Mouse (Mus musculus): ENCODE results near the gene Myl12a. TPM values are rescaled to one million over a fixed set of nuclear protein-coding genes. Genes with fewer than 3 reads are reported as not detected.
A peak's percentile ranks its signal among the peaks of the same experiment; 100 is the strongest.

The Myl12a gene
- polyA plus RNA-seq, 1 experiment from 2014 or later, result 586 TPM

DNA sequence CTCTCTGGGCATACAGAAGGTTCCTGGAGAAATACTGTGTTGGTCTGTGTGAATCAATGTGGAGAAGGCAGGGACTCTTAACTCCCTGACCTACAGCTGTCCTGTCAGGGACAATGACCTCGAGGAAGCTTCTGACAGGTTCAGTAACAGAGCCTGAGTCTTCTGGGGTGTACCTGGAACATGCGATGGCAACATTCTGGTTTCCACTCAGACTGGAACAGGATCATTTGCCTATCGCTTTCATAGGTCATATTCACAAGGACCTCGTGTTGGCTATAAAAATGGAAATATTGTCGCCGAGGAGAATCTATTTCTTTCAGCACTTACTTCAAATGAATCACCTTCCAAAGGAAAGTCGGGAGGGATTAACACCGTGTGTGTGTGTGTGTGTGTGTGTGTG is 23.2 kb upstream of the Myl12a start:
- no peaks in the 10 kb centered on the region for H3K9me3 ChIP-seq
- 79% methylated on average over 8 of the region's 8 CpGs for WGBS

DNA sequence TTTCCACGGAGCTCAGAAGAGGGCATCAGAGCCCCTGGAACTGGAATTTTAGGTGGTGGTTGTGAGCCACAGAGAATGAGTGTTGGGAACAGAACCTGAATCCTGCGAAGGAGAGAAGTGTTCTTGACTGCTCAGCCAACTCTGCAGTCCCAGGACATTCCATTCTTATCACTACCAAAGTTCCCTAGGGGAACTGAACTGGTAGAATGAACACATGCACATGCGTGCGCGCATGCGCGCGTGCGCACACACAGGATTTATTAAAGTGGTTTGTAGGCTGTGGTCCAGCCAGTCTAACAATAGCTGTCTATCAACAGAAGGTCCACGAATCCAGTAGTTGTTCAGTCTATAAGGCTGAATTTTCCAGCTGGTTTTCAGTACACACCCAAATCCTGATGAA is 21.4 kb upstream of the Myl12a start:
- Histone ChIP-seq H3K27me3 (no peaks in the 10 kb centered on the region), H3K27ac (no peak overlapping the region), H3K9ac (replicated peaks) (no peak overlapping the region), H3K4me3 (replicated peaks) (no peak overlapping the region), H3K9me3 (no peaks in the 10 kb centered on the region), H3K4me2 (no peak overlapping the region), H3K4me1 (replicated peaks) (peaks cover 16% of the 10 kb centered on the region), H3K36me3 (no peaks in the 10 kb centered on the region)
- WGBS, result 91% methylated on average over 10 of the region's 10 CpGs
- no peak for ATAC-seq (ENCODE audit: insufficient number of reproducible peaks, insufficient read depth, low FRiP score, low TSS enrichment, low read depth)

More for the DNA sequence above, 23.2 kb upstream of the Myl12a start:
- H3K9ac ChIP-seq (replicated peaks), result no peak overlapping the region
- H3K36me3 ChIP-seq, result no peaks in the 10 kb centered on the region
- peaks cover 5% of the 10 kb centered on the region for H3K4me1 ChIP-seq (replicated peaks)
- no peaks in the 10 kb centered on the region for H3K27me3 ChIP-seq
- no peak for ATAC-seq (ENCODE audit: insufficient number of reproducible peaks, insufficient read depth, low FRiP score, low TSS enrichment, low read depth)
- H3K4me2 ChIP-seq, result no peak overlapping the region
- H3K4me3 ChIP-seq (replicated peaks), result no peak overlapping the region
- H3K27ac ChIP-seq, result no peak overlapping the region

GRCm38 (mm10) chr17:71022841-71023240 is 20.2 kb upstream of the Myl12a start:
- 89% methylated on average over 13 of the region's 13 CpGs for WGBS
- H3K36me3 ChIP-seq, result no peaks in the 10 kb centered on the region
- no peak overlapping the region for H3K27ac ChIP-seq
- H3K27me3 ChIP-seq, result no peaks in the 10 kb centered on the region
- no peak overlapping the region for H3K4me3 ChIP-seq (replicated peaks)
- ATAC-seq (ENCODE audit: insufficient number of reproducible peaks, insufficient read depth, low FRiP score, low TSS enrichment, low read depth), result no peak
- peaks cover 22% of the 10 kb centered on the region for H3K4me1 ChIP-seq (replicated peaks)
- no peak overlapping the region for H3K4me2 ChIP-seq
- no peak overlapping the region for H3K9ac ChIP-seq (replicated peaks)
- H3K9me3 ChIP-seq, result no peaks in the 10 kb centered on the region

- H3K27me3 ChIP-seq, result no peaks in the 10 kb centered on the region
- H3K4me3 ChIP-seq (replicated peaks), result no peak overlapping the region
- H3K27ac ChIP-seq, result peak overlapping the region; percentile 75; the same call in 1 of the 2 replicates
- no peaks in the 10 kb centered on the region for H3K36me3 ChIP-seq
- peak overlapping the region; percentile 26; the same call in 1 of the 2 replicates for H3K4me2 ChIP-seq
- 46% methylated on average over 9 of the region's 9 CpGs for WGBS
- ATAC-seq (ENCODE audit: insufficient number of reproducible peaks, insufficient read depth, low FRiP score, low TSS enrichment, low read depth), result no peak
- no peaks in the 10 kb centered on the region for H3K9me3 ChIP-seq
- peaks cover 22% of the 10 kb centered on the region for H3K4me1 ChIP-seq (replicated peaks)
- no peak overlapping the region for H3K9ac ChIP-seq (replicated peaks)
Observed at GRCm38 (mm10) chr17:71019860-71020259, 17.2 kb upstream of the Myl12a start.

GRCm38 (mm10) chr17:71019309-71019655 is 16.6 kb upstream of the Myl12a start:
- H3K4me2 ChIP-seq, result peak overlapping the region; percentile 26
- H3K36me3 ChIP-seq, result no peaks in the 10 kb centered on the region
- H3K27me3 ChIP-seq, result no peaks in the 10 kb centered on the region
- no peak for ATAC-seq (ENCODE audit: insufficient number of reproducible peaks, insufficient read depth, low FRiP score, low TSS enrichment, low read depth)
- 16% methylated on average over 6 of the region's 6 CpGs for WGBS
- no peaks in the 10 kb centered on the region for H3K9me3 ChIP-seq
- H3K4me3 ChIP-seq (replicated peaks), result 0 out of 2 replicates have a peak overlapping the region, but pooled peaks have one; percentile 2
- H3K4me1 ChIP-seq (replicated peaks), result peaks cover 22% of the 10 kb centered on the region
- peak overlapping the region; percentile 75 for H3K27ac ChIP-seq
- H3K9ac ChIP-seq (replicated peaks), result no peak overlapping the region

DNA sequence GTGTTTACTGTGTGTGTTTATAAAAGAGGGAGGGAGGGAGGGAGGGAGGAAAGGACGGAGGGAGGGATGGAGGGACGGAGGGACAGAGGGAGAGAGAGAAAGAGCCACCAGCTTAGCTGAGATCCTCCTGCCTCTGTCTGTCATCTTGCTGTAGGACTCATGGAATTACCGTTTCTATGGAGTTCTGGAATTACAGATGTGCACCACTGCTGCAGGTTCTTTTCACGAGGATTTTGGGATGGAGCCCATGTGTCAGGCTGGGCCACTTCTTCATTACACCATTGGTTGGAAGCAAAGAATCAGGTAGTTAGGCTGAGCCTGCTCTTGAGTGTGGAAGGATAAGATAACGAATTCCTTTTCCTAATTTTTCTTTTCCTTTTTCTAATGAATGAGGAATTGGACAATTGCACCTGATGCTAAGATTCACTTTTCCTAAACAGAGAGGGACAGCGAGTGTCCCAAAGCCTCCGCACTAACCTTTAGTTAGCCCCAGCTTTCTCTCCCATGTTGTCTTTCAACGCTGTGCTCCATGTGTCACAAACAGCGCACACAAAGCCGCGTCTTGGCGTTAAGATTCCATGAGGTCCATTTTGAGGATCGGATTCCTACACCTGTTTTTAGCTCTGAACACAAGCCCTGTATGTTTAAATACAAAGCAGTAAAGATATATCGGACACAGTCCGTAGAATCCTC is 16.1 kb upstream of the Myl12a start:
- ATAC-seq (ENCODE audit: insufficient number of reproducible peaks, insufficient read depth, low FRiP score, low TSS enrichment, low read depth), result no peak
- Histone ChIP-seq H3K4me1 (replicated peaks) (peaks cover 22% of the 10 kb centered on the region), H3K4me3 (replicated peaks) (no peak overlapping the region), H3K4me2 (no peak overlapping the region), H3K9ac (replicated peaks) (no peak overlapping the region), H3K36me3 (no peaks in the 10 kb centered on the region), H3K9me3 (no peaks in the 10 kb centered on the region), H3K27me3 (no peaks in the 10 kb centered on the region), H3K27ac (no peak overlapping the region)
- WGBS, result 74% methylated on average over 15 of the region's 15 CpGs

DNA sequence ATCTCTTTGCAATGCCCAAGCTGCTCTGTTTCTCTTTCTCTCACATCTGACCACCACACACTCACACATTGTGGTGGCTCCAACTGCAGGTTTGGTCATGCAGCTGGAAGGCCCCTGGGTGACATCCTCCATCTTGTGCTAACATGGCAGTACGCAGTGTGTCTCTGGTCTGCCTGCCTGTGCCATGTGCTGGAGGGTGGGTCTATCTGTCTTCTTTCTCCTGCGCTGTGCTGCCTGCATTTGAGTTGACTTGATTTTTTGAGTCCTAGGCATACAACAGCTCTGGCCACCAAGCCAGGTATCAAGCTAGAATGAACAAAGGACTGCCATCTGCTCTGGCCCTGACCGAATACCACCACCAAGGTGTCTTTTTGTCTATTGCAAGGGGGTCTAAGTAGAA is 15.5 kb upstream of the Myl12a start:
- no peak overlapping the region for H3K4me3 ChIP-seq (replicated peaks)
- H3K27me3 ChIP-seq, result no peaks in the 10 kb centered on the region
- H3K9me3 ChIP-seq, result no peaks in the 10 kb centered on the region
- ATAC-seq (ENCODE audit: insufficient number of reproducible peaks, insufficient read depth, low FRiP score, low TSS enrichment, low read depth), result no peak
- no peaks in the 10 kb centered on the region for H3K36me3 ChIP-seq
- no peak overlapping the region for H3K27ac ChIP-seq
- H3K4me2 ChIP-seq, result no peak overlapping the region
- 96% methylated on average over 3 of the region's 3 CpGs for WGBS
- peaks cover 22% of the 10 kb centered on the region for H3K4me1 ChIP-seq (replicated peaks)
- no peak overlapping the region for H3K9ac ChIP-seq (replicated peaks)

DNA sequence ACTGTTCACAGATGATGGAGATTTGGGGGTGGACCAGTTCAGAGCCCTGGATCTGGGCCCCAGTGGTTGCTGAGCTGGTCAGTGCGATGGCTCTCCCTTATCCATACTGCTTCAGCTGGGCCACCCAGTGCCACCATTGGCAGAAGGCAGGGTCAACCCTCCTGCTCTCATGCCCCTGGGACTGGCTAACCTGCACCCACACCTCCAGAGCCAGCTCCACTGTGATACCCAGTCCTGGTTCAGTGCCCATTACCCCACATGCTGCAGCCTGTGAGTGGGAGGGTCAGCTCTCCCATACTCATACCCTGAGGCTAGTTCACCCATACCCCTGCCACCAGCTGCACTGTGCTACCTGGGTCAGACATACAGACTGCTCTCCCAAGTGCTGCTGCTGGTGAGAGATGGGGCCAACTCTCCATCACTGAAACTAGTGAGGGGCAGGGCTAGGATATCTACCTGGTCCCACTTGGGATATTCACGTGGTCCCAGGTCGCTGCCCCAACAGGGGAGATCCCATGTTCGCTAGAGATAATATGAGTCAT is 14.8 kb upstream of the Myl12a start:
- Histone ChIP-seq H3K4me2 (no peak overlapping the region), H3K27ac (no peak overlapping the region), H3K9me3 (no peaks in the 10 kb centered on the region), H3K36me3 (no peaks in the 10 kb centered on the region), H3K27me3 (no peaks in the 10 kb centered on the region), H3K4me3 (replicated peaks) (no peak overlapping the region), H3K4me1 (replicated peaks) (peaks cover 17% of the 10 kb centered on the region), H3K9ac (replicated peaks) (no peak overlapping the region)
- 91% methylated on average over 4 of the region's 4 CpGs for WGBS
- no peak for ATAC-seq (ENCODE audit: insufficient number of reproducible peaks, insufficient read depth, low FRiP score, low TSS enrichment, low read depth)

- Histone ChIP-seq H3K27ac (no peak overlapping the region), H3K27me3 (no peaks in the 10 kb centered on the region), H3K4me3 (replicated peaks) (no peak overlapping the region), H3K4me2 (no peak overlapping the region), H3K9ac (replicated peaks) (no peak overlapping the region), H3K36me3 (no peaks in the 10 kb centered on the region), H3K4me1 (replicated peaks) (peaks cover 14% of the 10 kb centered on the region), H3K9me3 (no peaks in the 10 kb centered on the region)
- ATAC-seq (ENCODE audit: insufficient number of reproducible peaks, insufficient read depth, low FRiP score, low TSS enrichment, low read depth), result no peak
- 86% methylated on average over 5 of the region's 5 CpGs for WGBS
Observed at GRCm38 (mm10) chr17:71014911-71015310, 12.2 kb upstream of the Myl12a start.

- no peaks in the 10 kb centered on the region for H3K9me3 ChIP-seq
- H3K27ac ChIP-seq, result no peak overlapping the region
- H3K4me1 ChIP-seq (replicated peaks), result no peaks in the 10 kb centered on the region
- H3K4me2 ChIP-seq, result no peak overlapping the region
- ATAC-seq (ENCODE audit: insufficient number of reproducible peaks, insufficient read depth, low FRiP score, low TSS enrichment, low read depth), result no peak
- no peaks in the 10 kb centered on the region for H3K36me3 ChIP-seq
- 86% methylated on average over 6 of the region's 6 CpGs for WGBS
- no peaks in the 10 kb centered on the region for H3K27me3 ChIP-seq
- no peak overlapping the region for H3K4me3 ChIP-seq (replicated peaks)
- no peak overlapping the region for H3K9ac ChIP-seq (replicated peaks)
Observed at GRCm38 (mm10) chr17:71013105-71013504, 10.4 kb upstream of the Myl12a start.

- Histone ChIP-seq H3K4me3 (replicated peaks) (no peak overlapping the region), H3K4me1 (replicated peaks) (no peaks in the 10 kb centered on the region), H3K4me2 (no peak overlapping the region), H3K9ac (replicated peaks) (no peak overlapping the region), H3K36me3 (no peaks in the 10 kb centered on the region), H3K27ac (no peak overlapping the region), H3K27me3 (no peaks in the 10 kb centered on the region), H3K9me3 (no peaks in the 10 kb centered on the region)
- 83% methylated on average over 9 of the region's 9 CpGs for WGBS
- ATAC-seq (ENCODE audit: insufficient number of reproducible peaks, insufficient read depth, low FRiP score, low TSS enrichment, low read depth), result no peak
Observed at GRCm38 (mm10) chr17:71011931-71012662, 9.4 kb upstream of the Myl12a start.

Data from limb, embryonic 12.5 days (tissue).